25 mouse cellular contexts compared by ENCODE assay signal in genomic region chr8:87619529-87619928, GRCm38 (mm10). TPM values are rescaled to one million over a fixed set of nuclear protein-coding genes. Genes with fewer than 3 reads are reported as not detected.
DNase-seq lines count a peak whose midpoint lies in the region; ATAC-seq and TF ChIP-seq lines count a peak whose summit lies in the region.
"Had no signal": no experiment of that assay in that cellular context is flagged by ENCODE, and none has a peak within 500 bp of the region (broad histone marks: within the 10 kb centered on the region; RNA-seq: fewer than 3 reads in every experiment).

No protein-coding gene starts in this region.

- DNase-seq in forebrain, embryonic 14.5 days (ENCODE audit: low spot score): no peak
- no peak for DNase-seq in forebrain, postnatal 0 days
- no peak for DNase-seq in hindbrain, embryonic 14.5 days (ENCODE audit: low spot score)
- DNase-seq in neural tube, embryonic 10.5 days (ENCODE audit: extremely low spot score, low spot score): no peak
- DNase-seq: B cell, adult 2 months had no signal

- no peaks in the 10 kb centered on the region for H3K27me3 ChIP-seq in forebrain, embryonic 14.5 days (replicated peaks; ENCODE audit: control insufficient read depth, insufficient read depth, low read length)
- H3K27me3 ChIP-seq in forebrain, postnatal 0 days (ENCODE audit: insufficient read depth, low read length): no peaks in the 10 kb centered on the region
- H3K27me3 ChIP-seq in hindbrain, embryonic 15.5 days: no peaks in the 10 kb centered on the region
- no peaks in the 10 kb centered on the region for H3K27me3 ChIP-seq in hindbrain, embryonic 14.5 days (ENCODE audit: control insufficient read depth, insufficient read depth, low read length)
- H3K27me3 ChIP-seq in neural tube, embryonic 13.5 days: no peaks in the 10 kb centered on the region
- H3K27me3 ChIP-seq in neural tube, embryonic 15.5 days (replicated peaks): no peaks in the 10 kb centered on the region

- ATAC-seq in forebrain, embryonic 14.5 days: no peak
- no peak for ATAC-seq in forebrain, postnatal 0 days
- no peak for ATAC-seq in hindbrain, embryonic 15.5 days (ENCODE audit: low FRiP score, low read depth)
- ATAC-seq in hindbrain, embryonic 14.5 days (ENCODE audit: low FRiP score): no peak
- ATAC-seq in neural tube, embryonic 13.5 days (ENCODE audit: low read depth): no peak
- no peak for ATAC-seq in neural tube, embryonic 15.5 days (ENCODE audit: low FRiP score)
- ATAC-seq: forebrain, embryonic 13.5 days; intestine, postnatal 0 days had no signal

- H3K4me1 ChIP-seq in forebrain, embryonic 14.5 days (ENCODE audit: control insufficient read depth, insufficient read depth, low read length): peaks cover 3% of the 10 kb centered on the region; the same call in 1 of the 2 replicates
- no peaks in the 10 kb centered on the region for H3K4me1 ChIP-seq in forebrain, postnatal 0 days (ENCODE audit: insufficient read depth)
- peaks cover 12% of the 10 kb centered on the region for H3K4me1 ChIP-seq in hindbrain, embryonic 15.5 days (replicated peaks)
- peaks cover 12% of the 10 kb centered on the region for H3K4me1 ChIP-seq in hindbrain, embryonic 14.5 days (replicated peaks; ENCODE audit: control insufficient read depth, insufficient read depth, low read length)
- peaks cover 31% of the 10 kb centered on the region for H3K4me1 ChIP-seq in neural tube, embryonic 13.5 days (replicated peaks)
- peaks cover 4% of the 10 kb centered on the region for H3K4me1 ChIP-seq in neural tube, embryonic 15.5 days
- H3K4me1 ChIP-seq: forebrain, embryonic 13.5 days had no signal

- no peak for TF ChIP-seq CTCF in forebrain, postnatal 0 days (IDR thresholded peaks at IDR 0.05; ENCODE audit: low read depth)

- H3K9me3 ChIP-seq in forebrain, embryonic 14.5 days (replicated peaks; ENCODE audit: control insufficient read depth, low read length): no peaks in the 10 kb centered on the region
- H3K9me3 ChIP-seq in forebrain, postnatal 0 days (ENCODE audit: low read length): no peaks in the 10 kb centered on the region
- H3K9me3 ChIP-seq in hindbrain, embryonic 15.5 days: no peaks in the 10 kb centered on the region
- no peaks in the 10 kb centered on the region for H3K9me3 ChIP-seq in hindbrain, embryonic 14.5 days (ENCODE audit: control insufficient read depth, low read length)
- H3K9me3 ChIP-seq in neural tube, embryonic 13.5 days: no peaks in the 10 kb centered on the region
- no peaks in the 10 kb centered on the region for H3K9me3 ChIP-seq in neural tube, embryonic 15.5 days (replicated peaks)
- H3K9me3 ChIP-seq: forebrain, embryonic 10.5 days; forebrain, embryonic 13.5 days; heart, embryonic 12.5 days; heart, embryonic 15.5 days had no signal

- WGBS in forebrain, embryonic 14.5 days: 70% methylated on average over 2 of the region's 2 CpGs
- 72% methylated on average over 2 of the region's 2 CpGs for WGBS in forebrain, postnatal 0 days
- WGBS in hindbrain, embryonic 15.5 days: 61% methylated on average over 2 of the region's 2 CpGs
- WGBS in hindbrain, embryonic 14.5 days: 62% methylated on average over 2 of the region's 2 CpGs
- WGBS in neural tube, embryonic 13.5 days: 56% methylated on average over 2 of the region's 2 CpGs
- 51% methylated on average over 2 of the region's 2 CpGs for WGBS in neural tube, embryonic 15.5 days

- H3K9ac ChIP-seq in forebrain, embryonic 14.5 days (ENCODE audit: low read length): no peak overlapping the region
- no peak overlapping the region for H3K9ac ChIP-seq in forebrain, postnatal 0 days
- H3K9ac ChIP-seq in hindbrain, embryonic 15.5 days: no peak overlapping the region
- H3K9ac ChIP-seq in hindbrain, embryonic 14.5 days: no peak overlapping the region
- no peak overlapping the region for H3K9ac ChIP-seq in neural tube, embryonic 13.5 days
- H3K9ac ChIP-seq in neural tube, embryonic 15.5 days (replicated peaks): no peak overlapping the region
- H3K9ac ChIP-seq: forebrain, embryonic 13.5 days; heart, embryonic 12.5 days; heart, embryonic 15.5 days had no signal

- no peak overlapping the region for H3K4me3 ChIP-seq in forebrain, embryonic 14.5 days (ENCODE audit: low read depth, low read length)
- no peak overlapping the region for H3K4me3 ChIP-seq in forebrain, postnatal 0 days (ENCODE audit: low read depth, low read length)
- H3K4me3 ChIP-seq in hindbrain, embryonic 15.5 days: no peak overlapping the region
- H3K4me3 ChIP-seq in hindbrain, embryonic 14.5 days (replicated peaks; ENCODE audit: low read length): no peak overlapping the region
- no peak overlapping the region for H3K4me3 ChIP-seq in neural tube, embryonic 13.5 days
- H3K4me3 ChIP-seq in neural tube, embryonic 15.5 days (replicated peaks): no peak overlapping the region
- H3K4me3 ChIP-seq: forebrain, embryonic 10.5 days; forebrain, embryonic 13.5 days; heart, embryonic 12.5 days; heart, embryonic 15.5 days had no signal

- no peaks in the 10 kb centered on the region for H3K36me3 ChIP-seq in forebrain, embryonic 14.5 days (ENCODE audit: control insufficient read depth, insufficient read depth, low read length)
- H3K36me3 ChIP-seq in forebrain, postnatal 0 days (ENCODE audit: insufficient read depth): no peaks in the 10 kb centered on the region
- H3K36me3 ChIP-seq in hindbrain, embryonic 15.5 days: no peaks in the 10 kb centered on the region
- H3K36me3 ChIP-seq in hindbrain, embryonic 14.5 days (replicated peaks; ENCODE audit: control insufficient read depth, insufficient read depth): no peaks in the 10 kb centered on the region
- no peaks in the 10 kb centered on the region for H3K36me3 ChIP-seq in neural tube, embryonic 13.5 days
- no peaks in the 10 kb centered on the region for H3K36me3 ChIP-seq in neural tube, embryonic 15.5 days
- H3K36me3 ChIP-seq: forebrain, embryonic 10.5 days; heart, embryonic 12.5 days; heart, embryonic 15.5 days had no signal

- no peak overlapping the region for H3K4me2 ChIP-seq in forebrain, embryonic 14.5 days (ENCODE audit: low read length)
- H3K4me2 ChIP-seq in forebrain, postnatal 0 days (ENCODE audit: low read depth): no peak overlapping the region
- no peak overlapping the region for H3K4me2 ChIP-seq in hindbrain, embryonic 15.5 days
- H3K4me2 ChIP-seq in hindbrain, embryonic 14.5 days (replicated peaks): no peak overlapping the region
- no peak overlapping the region for H3K4me2 ChIP-seq in neural tube, embryonic 13.5 days
- H3K4me2 ChIP-seq in neural tube, embryonic 15.5 days: no peak overlapping the region
- H3K4me2 ChIP-seq: forebrain, embryonic 13.5 days; heart, embryonic 12.5 days; heart, embryonic 15.5 days had no signal

- peak overlapping the region; percentile 3; the same call in 1 of the 2 replicates for H3K27ac ChIP-seq in forebrain, embryonic 14.5 days (ENCODE audit: low read depth, low read length)
- no peak overlapping the region for H3K27ac ChIP-seq in forebrain, postnatal 0 days (ENCODE audit: low read depth, low read length)
- peak overlapping the region; percentile 27 for H3K27ac ChIP-seq in hindbrain, embryonic 15.5 days (replicated peaks)
- no peak overlapping the region for H3K27ac ChIP-seq in hindbrain, embryonic 14.5 days
- H3K27ac ChIP-seq in neural tube, embryonic 13.5 days (replicated peaks): peak overlapping the region; percentile 34; the same call in 1 of the 2 replicates
- 0 out of 2 replicates have a peak overlapping the region, but pooled peaks have one; percentile 18 for H3K27ac ChIP-seq in neural tube, embryonic 15.5 days (replicated peaks)
- H3K27ac ChIP-seq: forebrain, embryonic 10.5 days; forebrain, embryonic 13.5 days; heart, embryonic 15.5 days had no signal

RNA-seq across cellular contexts. Expression of gene 4933402J07Rik, which starts 55.9 kb away (rescaled TPM):
- not detected in 2 replicates for polyA plus RNA-seq in forebrain, embryonic 14.5 days (2014; fragmentation: Nextera tagmentation; extraction: Ambion mirVana)
- total RNA-seq in forebrain, postnatal 0 days (2014; rRNA removed): not detected in 2 replicates
- polyA plus RNA-seq in forebrain, postnatal 0 days (2015; fragmentation: Nextera tagmentation; extraction: Ambion mirVana): not detected in 2 replicates
- not detected in 2 replicates for polyA plus RNA-seq in hindbrain, embryonic 15.5 days (2015; fragmentation: Nextera tagmentation; extraction: Ambion mirVana)
- not detected in 2 replicates for polyA plus RNA-seq in hindbrain, embryonic 14.5 days (2014; fragmentation: Nextera tagmentation; extraction: Ambion mirVana)
- not detected in 2 replicates for polyA plus RNA-seq in neural tube, embryonic 13.5 days (2015; fragmentation: Nextera tagmentation; extraction: Ambion mirVana)
- polyA plus RNA-seq in neural tube, embryonic 15.5 days (2015; fragmentation: Nextera tagmentation; extraction: Ambion mirVana): not detected in 2 replicates
- total RNA-seq: adrenal gland, adult 2 months; adrenal gland, postnatal 14 days; adrenal gland, postnatal 4 days; gastrocnemius, adult 8-10 months; gastrocnemius, postnatal 25 days; heart, adult 18-20 months; heart, postnatal 14 days; hematopoietic stem cell, adult 5-6 weeks; MEL had no signal
- polyA plus RNA-seq: adrenal gland, adult 2 months; embryonic facial prominence, embryonic 11.5 days; embryonic facial prominence, embryonic 14.5 days; forebrain, embryonic 10.5 days; forebrain, embryonic 13.5 days; heart, embryonic 12.5 days; heart, embryonic 15.5 days; intestine, embryonic 14.5 days; intestine, postnatal 0 days had no signal

Comparison
In these comparisons a context has a peak if more than half of its experiments do, and no peak if none do; other contexts are left out.
1. H3K27ac ChIP-seq: peak in forebrain, embryonic 14.5 days (single experiment), hindbrain, embryonic 15.5 days (single experiment), neural tube, embryonic 13.5 days (single experiment) and neural tube, embryonic 15.5 days (single experiment); none in forebrain, postnatal 0 days (single experiment) and hindbrain, embryonic 14.5 days (single experiment).